Mouse (Mus musculus) liver, adult 2 months (tissue): Measurements from ENCODE around the gene Rims1. TPM values are rescaled to one million over a fixed set of nuclear protein-coding genes. Genes with fewer than 3 reads are reported as not detected.

Experiments used
- DNase-seq: peaks from one replicate; pipeline ENCODE4 v3.0.0-alpha.2; 2011; ENCODE audit warnings: low read depth, low spot score; ENCODE audit errors: extremely low read depth
- H3K27ac ChIP-seq: fragments of 200-500 bp; replicated peaks from 2 replicates; pipeline ENCODE4 v1.5.1; 2012; ENCODE audit warnings: low read depth, mild to moderate bottlenecking, control low read depth, inconsistent platforms, low read length; ENCODE audit not compliant: insufficient read depth
- H3K27me3 ChIP-seq: fragments of 200-500 bp; 2 replicates; pipeline ENCODE4 v1.6.1; 2012; ENCODE audit warnings: mild to moderate bottlenecking, moderate library complexity, low read length, inconsistent platforms; ENCODE audit not compliant: control insufficient read depth, insufficient read depth
- H3K36me3 ChIP-seq: fragments of 200-500 bp; 2 replicates; pipeline ENCODE4 v1.6.1; 2012; ENCODE audit warnings: low read length, inconsistent platforms; ENCODE audit not compliant: control insufficient read depth, insufficient read depth
- H3K4me1 ChIP-seq: fragments of 200-500 bp; 2 replicates; pipeline ENCODE4 v1.6.1; 2011; ENCODE audit warnings: low read length; ENCODE audit not compliant: control insufficient read depth, insufficient read depth
- H3K4me3 ChIP-seq: fragments of 200-500 bp; 2 replicates; pipeline ENCODE4 v1.5.1; 2011; ENCODE audit warnings: low read depth, mild to moderate bottlenecking, control low read depth, low read length, moderate library complexity; ENCODE audit not compliant: insufficient read depth
- H3K79me2 ChIP-seq: fragments of 200-500 bp; 2 replicates; pipeline ENCODE4 v1.6.1; 2012; ENCODE audit warnings: inconsistent platforms, mild to moderate bottlenecking, low read length, moderate library complexity; ENCODE audit not compliant: control insufficient read depth, insufficient read depth
- H3K9ac ChIP-seq: fragments of 200-500 bp; 2 replicates; pipeline ENCODE4 v1.6.1; 2012; ENCODE audit warnings: low read depth, mild to moderate bottlenecking, control low read depth, inconsistent platforms, low read length
- CTCF ChIP-seq: fragments of 200-500 bp; IDR thresholded peaks from 2 replicates; pipeline ENCODE4 v1.5.1; 2011; ENCODE audit warnings: low read depth, low read length, control low read depth
- POLR2A ChIP-seq: fragments of 200-500 bp; IDR thresholded peaks from 2 replicates; pipeline ENCODE4 v1.6.1; 2011; ENCODE audit warnings: low read length, control low read depth; ENCODE audit not compliant: insufficient read depth; ENCODE audit errors: extremely low read depth
- WGBS: fragments of 180-500 bp; shearing (Covaris S2); methylation state at CpG from one replicate; pipeline ENCODE4 v1.1.7; 2018; 5-methylcytosine and 5-hydroxymethylcytosine counted together
- polyA plus RNA-seq: library from polyadenylated mRNA; depleted of rRNA; stranded (reverse); fragments of >200 nt; gene quantifications from 2 replicates; pipeline ENCODE4 v1.2.3, GENCODE M21; 2012
- total RNA-seq: library from RNA; depleted of rRNA; stranded (reverse); fragments of >200 nt; gene quantifications from 2 replicates; pipeline ENCODE4 v1.2.3, GENCODE M21; 2014

Gene Rims1
- total and polyA plus RNA-seq, 2 experiments = under 0.01 TPM; not detected in 1

DNA sequence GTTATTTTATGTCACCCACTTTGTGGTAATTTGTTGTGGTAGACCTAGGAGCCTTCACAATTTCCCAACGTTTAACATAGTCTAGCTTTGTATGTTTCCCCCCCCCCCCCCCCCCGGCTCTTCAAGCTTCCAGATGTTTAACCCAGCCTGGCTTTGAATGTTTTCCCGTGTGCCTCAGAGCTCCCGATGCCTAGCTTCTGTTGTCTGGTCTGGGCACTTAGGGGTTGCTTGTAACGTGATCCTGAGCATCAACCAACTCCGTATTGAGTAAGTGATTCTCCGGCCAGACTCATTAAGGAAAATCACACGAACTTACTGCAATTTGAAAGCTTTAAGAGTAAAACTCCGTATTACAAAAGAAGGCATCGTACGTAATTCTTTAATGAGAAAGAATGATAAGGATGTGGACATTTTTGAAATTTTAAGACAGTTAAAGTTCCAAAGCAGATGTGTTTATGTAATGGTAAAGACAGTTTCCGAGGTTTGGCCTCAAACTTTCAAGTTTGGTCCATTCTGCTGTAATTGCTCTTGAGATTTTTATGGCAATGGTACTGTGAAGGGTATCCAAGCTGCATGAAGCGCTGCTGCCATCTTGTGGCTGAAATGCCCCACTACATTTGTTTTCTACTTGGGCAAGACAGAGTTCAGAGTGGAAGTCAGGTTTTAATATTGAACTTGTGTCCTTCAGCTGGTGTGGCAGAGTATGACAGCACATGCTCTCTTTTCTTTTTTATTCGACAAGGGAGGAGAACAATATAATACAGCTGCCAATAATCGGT is 537.0 kb downstream of the Rims1 start:
- no peaks in the 10 kb centered on the region for H3K36me3 ChIP-seq
- no peak for TF ChIP-seq POLR2A
- peak; percentile 75 for TF ChIP-seq CTCF
- no peaks in the 10 kb centered on the region for H3K79me2 ChIP-seq
- H3K27me3 ChIP-seq = no peaks in the 10 kb centered on the region
- DNase-seq = peak; percentile 49
- WGBS = 45% methylated on average over 15 of the region's 15 CpGs
- H3K4me3 ChIP-seq = no peak overlapping the region
- H3K27ac ChIP-seq = no peak overlapping the region
- no peaks in the 10 kb centered on the region for H3K4me1 ChIP-seq
- no peak overlapping the region for H3K9ac ChIP-seq

GRCm38 (mm10) chr1:22266491-22266890 is 539.3 kb downstream of the Rims1 start:
- no peak for DNase-seq
- no peaks in the 10 kb centered on the region for H3K79me2 ChIP-seq
- H3K4me3 ChIP-seq = no peak overlapping the region
- H3K27ac ChIP-seq = no peak overlapping the region
- H3K9ac ChIP-seq = no peak overlapping the region
- no peaks in the 10 kb centered on the region for H3K36me3 ChIP-seq
- no peaks in the 10 kb centered on the region; the same call in 1 of the 2 replicates for H3K27me3 ChIP-seq
- 71% methylated on average over 10 of the region's 10 CpGs for WGBS
- H3K4me1 ChIP-seq = no peaks in the 10 kb centered on the region
- TF ChIP-seq CTCF (no peak), POLR2A (no peak)

DNA sequence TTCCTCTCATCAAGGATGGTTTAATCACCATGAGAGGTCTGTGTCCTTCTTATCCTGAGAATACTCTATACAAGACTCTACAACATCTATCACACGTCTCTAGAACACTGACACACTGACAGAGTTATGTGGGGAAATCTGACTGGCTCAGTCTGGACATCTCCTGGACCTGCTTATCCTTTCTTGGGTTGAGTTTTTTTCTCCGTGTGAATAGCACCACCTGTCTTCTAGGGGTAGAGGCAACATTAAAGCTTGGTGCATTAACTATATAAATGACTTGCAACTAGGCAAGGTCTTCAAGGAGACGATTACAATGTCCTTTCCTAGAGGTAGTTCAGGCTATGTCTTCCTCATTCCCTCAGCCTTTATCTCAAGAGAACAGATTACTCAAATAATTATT is 540.3 kb downstream of the Rims1 start:
- no peak for DNase-seq
- H3K27me3 ChIP-seq = no peaks in the 10 kb centered on the region; the same call in 1 of the 2 replicates
- no peak overlapping the region for H3K9ac ChIP-seq
- no peak overlapping the region for H3K4me3 ChIP-seq
- no peaks in the 10 kb centered on the region for H3K4me1 ChIP-seq
- no peak overlapping the region for H3K27ac ChIP-seq
- no peaks in the 10 kb centered on the region for H3K36me3 ChIP-seq
- WGBS = 54% methylated on average over 3 of the region's 3 CpGs
- TF ChIP-seq POLR2A (no peak), CTCF (no peak)
- no peaks in the 10 kb centered on the region for H3K79me2 ChIP-seq

DNA sequence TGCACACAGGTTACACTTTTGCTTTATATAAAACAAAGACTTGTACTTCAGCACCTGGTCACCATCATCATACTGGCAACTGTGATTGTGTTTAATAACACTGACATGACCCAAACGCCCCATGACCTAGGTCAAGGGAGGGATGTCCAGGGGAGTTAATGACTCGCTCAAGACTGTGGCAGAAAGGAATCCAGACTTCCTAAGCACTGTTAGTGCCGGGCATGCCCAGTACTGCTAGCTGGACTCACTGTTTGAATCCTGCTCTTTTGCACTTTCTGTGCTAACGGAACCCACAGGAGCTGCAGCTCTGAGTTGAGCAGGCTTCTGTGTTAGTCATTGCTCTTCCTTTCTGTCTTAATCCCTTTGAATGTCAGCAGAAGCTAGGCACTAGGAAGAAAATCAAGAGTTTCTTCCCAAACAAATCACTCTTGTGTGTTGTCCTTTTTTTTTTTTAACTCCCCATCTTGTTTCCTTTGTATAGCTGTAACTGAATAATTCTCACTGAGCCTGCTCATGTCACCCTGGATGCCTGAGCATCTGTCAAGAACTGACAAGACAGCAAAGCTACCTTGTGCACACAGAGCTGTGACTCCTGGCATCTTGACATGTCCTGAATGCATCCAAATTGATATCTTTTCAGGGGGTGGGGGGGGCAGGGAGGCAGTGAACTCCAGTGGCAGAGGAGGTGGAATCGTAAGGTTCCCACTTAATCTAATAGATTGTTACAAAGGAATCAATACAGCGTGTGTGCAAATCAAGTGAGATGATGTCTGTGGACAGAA is 543.4 kb downstream of the Rims1 start:
- no peaks in the 10 kb centered on the region; the same call in 1 of the 2 replicates for H3K27me3 ChIP-seq
- H3K9ac ChIP-seq = no peak overlapping the region
- H3K79me2 ChIP-seq = no peaks in the 10 kb centered on the region
- 68% methylated on average over 6 of the region's 6 CpGs for WGBS
- DNase-seq = no peak
- H3K4me1 ChIP-seq = no peaks in the 10 kb centered on the region
- H3K36me3 ChIP-seq = no peaks in the 10 kb centered on the region
- TF ChIP-seq POLR2A (no peak), CTCF (no peak)
- no peak overlapping the region for H3K27ac ChIP-seq
- H3K4me3 ChIP-seq = no peak overlapping the region

DNA sequence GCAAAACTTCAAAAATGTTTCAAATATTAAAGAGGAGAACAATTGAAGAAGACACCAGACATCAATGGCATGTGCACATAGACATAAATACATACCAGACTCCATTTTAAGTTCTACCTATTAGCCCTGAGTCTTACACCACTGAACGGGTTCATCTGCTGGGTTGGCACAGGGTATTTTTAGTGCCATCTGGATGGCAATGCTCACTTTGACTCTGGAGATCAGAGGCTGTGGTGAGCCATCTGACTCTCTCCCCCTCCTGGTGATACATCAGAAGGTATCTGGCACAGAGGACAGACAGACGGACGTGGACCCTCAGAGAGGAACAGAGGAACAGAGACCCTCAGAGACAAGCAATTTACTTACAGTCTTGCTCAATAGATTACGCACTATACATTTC is 544.1 kb downstream of the Rims1 start:
- no peaks in the 10 kb centered on the region for H3K36me3 ChIP-seq
- H3K79me2 ChIP-seq = no peaks in the 10 kb centered on the region
- no peak for TF ChIP-seq POLR2A
- no peak for TF ChIP-seq CTCF
- H3K27me3 ChIP-seq = no peaks in the 10 kb centered on the region; the same call in 1 of the 2 replicates
- no peak for DNase-seq
- no peaks in the 10 kb centered on the region for H3K4me1 ChIP-seq
- 83% methylated on average over 4 of the region's 4 CpGs for WGBS
- no peak overlapping the region for H3K9ac ChIP-seq
- no peak overlapping the region for H3K27ac ChIP-seq
- H3K4me3 ChIP-seq = no peak overlapping the region

GRCm38 (mm10) chr1:22260291-22260690 is 545.5 kb downstream of the Rims1 start:
- no peaks in the 10 kb centered on the region; the same call in 1 of the 2 replicates for H3K27me3 ChIP-seq
- TF ChIP-seq CTCF (no peak), POLR2A (no peak)
- H3K4me1 ChIP-seq = no peaks in the 10 kb centered on the region
- no peaks in the 10 kb centered on the region for H3K79me2 ChIP-seq
- no peaks in the 10 kb centered on the region for H3K36me3 ChIP-seq
- no peak overlapping the region for H3K4me3 ChIP-seq
- DNase-seq = no peak
- H3K9ac ChIP-seq = no peak overlapping the region
- WGBS = 79% methylated on average over 2 of the region's 2 CpGs
- H3K27ac ChIP-seq = no peak overlapping the region
